Mouse (Mus musculus) thymus, adult 2 months (tissue): Measurements from ENCODE around the gene Maml3. TPM values are rescaled to one million over a fixed set of nuclear protein-coding genes. Genes with fewer than 3 reads are reported as not detected.
A peak's percentile ranks its signal among the peaks of the same experiment; 100 is the strongest.

ENCODE experiments used
- DNase-seq: peaks from one replicate; pipeline ENCODE4 v3.0.0; 2021
- H3K27ac ChIP-seq: fragments of 200-500 bp; 2 replicates; pipeline ENCODE4 v1.5.1; 2012; ENCODE audit warnings: low read length, control low read depth; ENCODE audit not compliant: control insufficient read depth, insufficient read depth
- H3K27me3 ChIP-seq: fragments of 200-500 bp; 2 replicates; pipeline ENCODE4 v1.6.1; 2012; ENCODE audit warnings: mild to moderate bottlenecking, low read length, moderate library complexity, mixed read lengths; ENCODE audit not compliant: control insufficient read depth, insufficient read depth
- H3K36me3 ChIP-seq: fragments of 200-500 bp; 2 replicates; pipeline ENCODE4 v1.6.1; 2012; ENCODE audit warnings: mild to moderate bottlenecking, low read length, moderate library complexity; ENCODE audit not compliant: control insufficient read depth, insufficient read depth
- H3K4me1 ChIP-seq: fragments of 200-500 bp; replicated peaks from 2 replicates; pipeline ENCODE4 v1.6.1; 2012; ENCODE audit warnings: low read length; ENCODE audit not compliant: control insufficient read depth, insufficient read depth
- H3K4me3 ChIP-seq: fragments of 200-500 bp; 2 replicates; pipeline ENCODE4 v1.5.1; 2012; ENCODE audit warnings: mild to moderate bottlenecking, low read length, control low read depth, moderate library complexity; ENCODE audit not compliant: control insufficient read depth, insufficient read depth
- CTCF ChIP-seq: fragments of 200-500 bp; IDR thresholded peaks from 2 replicates; pipeline ENCODE4 v1.5.1; 2012; ENCODE audit warnings: mild to moderate bottlenecking, control low read depth, low read length, moderate library complexity, borderline replicate concordance; ENCODE audit not compliant: control insufficient read depth, poor library complexity, insufficient read depth; ENCODE audit errors: extremely low read depth
- POLR2A ChIP-seq: fragments of 200-500 bp; IDR thresholded peaks from 2 replicates; pipeline ENCODE4 v1.6.1; 2012; ENCODE audit warnings: mild to moderate bottlenecking, low read length, control low read depth, moderate library complexity; ENCODE audit not compliant: control insufficient read depth, poor library complexity, insufficient read depth; ENCODE audit errors: extremely low read depth
- WGBS: fragments of 180-500 bp; shearing (Covaris S2); methylation state at CpG from one replicate; pipeline ENCODE4 v1.1.7; 2018; 5-methylcytosine and 5-hydroxymethylcytosine counted together
- polyA plus RNA-seq: library from polyadenylated mRNA; depleted of rRNA; stranded (reverse); fragments of >200 nt; gene quantifications from 2 replicates; pipeline ENCODE4 v1.2.3, GENCODE M21; 2012

The Maml3 gene
- polyA plus RNA-seq, 1 experiment = 3.5 TPM

DNA sequence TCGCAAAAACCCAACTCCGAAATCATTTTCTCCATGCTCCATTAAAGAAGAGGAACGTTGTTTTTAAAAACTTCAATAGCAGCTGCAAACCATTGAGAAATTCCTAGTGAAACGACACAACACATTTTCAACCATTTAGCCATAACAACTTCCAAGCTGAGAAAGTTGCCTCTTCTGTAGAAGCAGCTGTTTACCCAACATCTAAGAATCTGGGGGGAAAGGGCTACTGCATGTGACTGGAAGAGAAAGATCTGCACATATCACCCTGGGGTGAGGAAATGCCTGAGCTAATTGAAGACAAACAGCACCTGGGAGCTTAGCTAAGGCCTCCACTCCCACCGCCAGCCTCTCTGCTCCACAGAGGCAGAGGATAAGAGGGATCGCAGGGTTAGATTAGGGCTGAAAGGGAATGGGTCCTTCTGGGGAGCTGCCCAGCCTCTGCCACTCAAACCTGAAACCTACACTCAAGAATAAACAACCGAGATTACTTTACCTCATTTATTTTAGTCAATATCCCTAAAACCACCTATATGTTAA lies 13.5 kb downstream of the Maml3 start:
- Histone ChIP-seq H3K27me3 (no peaks in the 10 kb centered on the region), H3K27ac (no peak overlapping the region), H3K4me1 (peaks cover 9% of the 10 kb centered on the region), H3K36me3 (no peaks in the 10 kb centered on the region), H3K4me3 (no peak overlapping the region)
- no peak for DNase-seq
- TF ChIP-seq POLR2A (no peak), CTCF (no peak)
- WGBS = 72% methylated on average over 7 of the region's 7 CpGs

DNA sequence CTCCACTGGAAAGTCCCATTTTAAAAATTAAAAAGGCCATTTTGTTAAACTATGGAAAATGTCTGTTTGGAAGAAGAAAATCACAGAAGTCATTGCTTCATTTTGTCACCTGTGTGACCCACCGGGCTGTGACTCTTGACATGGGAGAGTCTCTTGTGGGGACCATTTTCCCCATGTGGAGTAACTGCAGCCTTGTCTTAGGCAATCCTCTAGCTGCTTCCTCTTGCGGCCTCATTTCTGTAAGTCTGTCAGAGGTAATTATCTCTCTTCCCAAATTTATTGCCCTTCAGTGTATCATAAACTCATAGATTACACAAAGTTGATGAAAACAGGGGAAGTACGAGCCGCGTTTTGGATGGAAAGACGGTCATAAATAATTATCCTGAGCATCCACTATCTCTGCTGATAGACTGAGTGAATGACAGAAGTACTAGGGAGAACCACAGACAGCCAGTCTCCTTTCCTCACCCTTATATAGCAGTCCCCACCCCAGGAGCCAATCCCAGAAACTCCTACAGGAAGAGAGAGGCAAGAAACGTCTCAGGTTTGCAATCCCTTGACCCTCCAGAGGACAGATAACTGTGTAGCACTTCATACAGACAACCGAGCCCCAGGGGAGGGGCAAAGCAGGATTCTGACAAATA lies 14.5 kb downstream of the Maml3 start:
- DNase-seq = no peak
- H3K4me1 ChIP-seq = peaks cover 9% of the 10 kb centered on the region
- H3K27ac ChIP-seq = no peak overlapping the region

DNA sequence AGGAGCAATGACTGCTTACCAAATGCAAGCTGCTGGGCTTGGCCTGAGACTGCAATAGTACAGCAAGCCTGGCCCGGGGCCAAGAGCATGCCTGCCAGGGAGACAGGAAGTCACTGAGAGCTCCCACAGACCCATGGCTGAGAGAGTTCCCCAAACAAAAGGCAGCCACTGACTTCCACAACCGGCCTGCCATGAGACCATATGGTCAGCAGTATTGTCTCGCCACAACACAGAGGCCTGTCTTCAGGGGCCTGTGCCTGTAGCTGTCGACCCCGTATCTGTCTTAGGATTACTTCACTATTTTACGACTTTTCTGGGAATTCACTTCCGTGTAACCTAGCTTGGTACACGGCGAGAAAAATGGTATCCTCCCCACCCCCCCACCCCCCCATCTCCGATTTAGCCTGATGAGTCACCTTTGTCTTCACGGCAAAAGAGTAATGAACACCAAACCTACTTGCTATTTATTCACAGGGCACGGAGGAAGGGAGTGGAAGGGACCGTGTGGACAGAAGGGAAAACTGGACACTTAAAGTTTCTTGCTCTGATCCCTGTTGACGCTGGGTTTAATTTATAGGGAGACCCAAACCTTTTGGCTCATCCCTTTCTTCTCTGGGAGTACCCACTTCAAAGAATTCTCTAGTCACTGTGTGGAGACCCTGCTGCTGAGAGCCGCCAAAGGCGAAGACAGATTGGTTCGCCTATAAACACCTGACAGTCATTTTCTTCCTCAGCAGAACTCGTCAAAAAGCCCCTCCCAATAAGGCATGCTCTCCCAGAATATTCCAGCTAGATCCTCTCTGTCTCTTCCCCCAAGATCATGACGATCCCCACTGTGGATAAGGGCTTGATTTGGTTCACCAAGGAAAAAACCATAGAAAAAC lies 16.2 kb downstream of the Maml3 start:
- DNase-seq = peak; percentile 83
- WGBS = 7% methylated on average over 19 of the region's 19 CpGs
- TF ChIP-seq CTCF (no peak), POLR2A (peak; percentile 32; the same call in 1 of the 2 replicates)
- Histone ChIP-seq H3K4me1 (peaks cover 9% of the 10 kb centered on the region), H3K27ac (peak overlapping the region; percentile 68), H3K27me3 (no peaks in the 10 kb centered on the region), H3K4me3 (peak overlapping the region; percentile 51), H3K36me3 (no peaks in the 10 kb centered on the region)

More for the DNA sequence above, 14.5 kb downstream of the Maml3 start:
- TF ChIP-seq POLR2A (no peak), CTCF (no peak)
- WGBS = 80% methylated on average over 8 of the region's 8 CpGs
- Histone ChIP-seq H3K4me3 (no peak overlapping the region), H3K27me3 (no peaks in the 10 kb centered on the region), H3K36me3 (no peaks in the 10 kb centered on the region)

DNA sequence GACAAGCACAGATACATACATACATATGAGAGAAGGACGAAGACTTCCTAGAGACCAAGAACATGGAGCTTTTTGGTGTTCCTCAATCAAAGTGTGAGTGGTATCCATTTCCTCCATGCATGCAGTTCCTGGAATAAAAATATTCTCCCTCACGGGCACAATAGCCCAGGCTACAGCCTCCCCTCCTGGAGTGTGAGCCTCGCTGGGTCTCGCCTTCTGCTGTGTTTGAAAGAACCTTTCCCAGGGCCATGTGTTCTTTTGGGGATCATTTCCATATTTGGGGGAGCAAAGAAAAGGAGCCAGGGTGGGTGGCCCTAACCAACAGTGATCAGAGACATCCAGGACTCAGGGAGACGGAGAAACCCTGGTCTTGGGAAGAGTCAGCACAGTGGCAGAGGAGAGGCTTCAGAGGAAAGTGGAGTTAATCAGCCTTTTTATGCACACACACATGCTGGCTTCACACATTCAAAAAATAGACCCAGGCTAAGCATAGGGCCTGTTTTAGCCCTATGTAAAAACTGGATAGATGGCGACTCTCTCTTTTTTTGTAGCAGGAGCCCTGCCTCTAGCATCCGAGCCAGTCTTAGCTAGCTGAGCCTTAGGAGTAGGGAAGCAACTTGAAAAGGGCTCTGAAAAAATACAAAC lies 17.1 kb downstream of the Maml3 start:
- WGBS = 92% methylated on average over 7 of the region's 7 CpGs
- no peak overlapping the region for H3K27ac ChIP-seq
- H3K27me3 ChIP-seq = no peaks in the 10 kb centered on the region
- H3K4me1 ChIP-seq = peaks cover 9% of the 10 kb centered on the region
- no peak for DNase-seq
- H3K36me3 ChIP-seq = no peaks in the 10 kb centered on the region
- no peak overlapping the region for H3K4me3 ChIP-seq
- no peak for TF ChIP-seq CTCF
- no peak for TF ChIP-seq POLR2A

DNA sequence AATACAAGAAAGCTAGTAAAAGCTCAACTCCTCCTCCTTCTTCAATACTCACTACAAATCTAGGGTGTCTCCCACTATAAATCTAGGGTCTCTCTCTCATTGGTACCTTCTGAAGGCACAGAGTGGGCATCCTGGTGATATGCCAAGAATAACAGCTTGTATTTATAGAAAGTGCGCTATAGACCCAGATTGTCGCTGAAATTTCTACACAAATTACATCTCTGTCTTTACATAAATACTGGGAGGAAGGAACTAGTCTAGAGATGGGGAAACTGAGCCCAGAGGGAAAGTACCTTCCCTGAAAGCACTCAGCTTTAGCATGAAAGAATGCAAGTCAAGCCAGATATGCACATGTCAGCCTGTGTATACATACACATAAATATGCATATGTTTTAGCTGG lies 26.1 kb downstream of the Maml3 start:
- Histone ChIP-seq H3K27me3 (no peaks in the 10 kb centered on the region), H3K4me3 (no peak overlapping the region), H3K36me3 (no peaks in the 10 kb centered on the region), H3K27ac (no peak overlapping the region), H3K4me1 (no peaks in the 10 kb centered on the region)
- DNase-seq = no peak
- 87% methylated on average over 2 of the region's 2 CpGs for WGBS
- no peak for TF ChIP-seq CTCF
- TF ChIP-seq POLR2A = no peak

DNA sequence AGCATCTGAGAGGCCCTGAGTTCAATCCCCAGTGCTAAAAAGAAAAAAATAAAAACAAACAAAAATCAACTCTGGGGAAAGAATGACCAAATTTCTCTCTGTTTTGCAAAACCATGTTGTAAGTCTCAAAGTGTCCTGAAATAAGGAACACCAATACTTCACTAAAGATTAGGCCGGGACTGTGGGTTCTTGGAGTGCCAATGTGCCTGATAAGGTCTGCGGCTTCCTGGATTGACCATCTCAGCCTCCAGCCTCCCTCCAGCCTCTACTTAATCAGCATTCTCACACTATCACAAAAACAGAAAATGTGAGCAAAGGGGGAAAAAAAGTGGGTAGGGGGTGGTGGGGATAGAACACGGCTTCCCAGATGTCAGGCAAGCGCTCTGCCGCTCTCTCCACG lies 30.9 kb downstream of the Maml3 start:
- DNase-seq = no peak
- H3K27me3 ChIP-seq = no peaks in the 10 kb centered on the region
- no peak for TF ChIP-seq POLR2A
- no peak for TF ChIP-seq CTCF
- no peak overlapping the region for H3K4me3 ChIP-seq
- no peaks in the 10 kb centered on the region for H3K36me3 ChIP-seq
- no peak overlapping the region for H3K27ac ChIP-seq
- WGBS = 95% methylated on average over 6 of the region's 6 CpGs
- peaks cover 5% of the 10 kb centered on the region; the same call in 1 of the 2 replicates for H3K4me1 ChIP-seq
